Mouse (Mus musculus) forebrain, embryonic 16.5 days (tissue): Measurements from ENCODE around the gene Rai14. TPM values are rescaled to one million over a fixed set of nuclear protein-coding genes. Genes with fewer than 3 reads are reported as not detected.

Experiments used
- ATAC-seq: fragments of 200-750 bp; cut with Nextera tagmentation; 2 replicates; pipeline ENCODE4 v1.8.0; 2017; ENCODE audit warnings: mild to moderate bottlenecking, moderate library complexity
- H3K27ac ChIP-seq: fragments of 300-500 bp; sonication (generic); 2 replicates; pipeline ENCODE4 v1.5.1; 2014; ENCODE audit warnings: low read length, control low read depth
- H3K27me3 ChIP-seq: fragments of 300-500 bp; sonication (generic); replicated peaks from 2 replicates; pipeline ENCODE4 v1.6.1; 2014; ENCODE audit warnings: low read length; ENCODE audit not compliant: control insufficient read depth, insufficient read depth
- H3K36me3 ChIP-seq: fragments of 300-500 bp; sonication (generic); 2 replicates; pipeline ENCODE4 v1.6.1; 2014; ENCODE audit not compliant: control insufficient read depth, insufficient read depth
- H3K4me1 ChIP-seq: fragments of 300-500 bp; sonication (generic); replicated peaks from 2 replicates; pipeline ENCODE4 v1.6.1; 2014; ENCODE audit warnings: low read length; ENCODE audit not compliant: control insufficient read depth, insufficient read depth
- H3K4me2 ChIP-seq: fragments of 300-500 bp; sonication (generic); 2 replicates; pipeline ENCODE4 v1.6.1; 2014; ENCODE audit warnings: mild to moderate bottlenecking, low read length, control low read depth
- H3K4me3 ChIP-seq: fragments of 300-500 bp; sonication (generic); replicated peaks from 2 replicates; pipeline ENCODE4 v1.5.1; 2014; ENCODE audit warnings: mild to moderate bottlenecking, low read length, control low read depth
- H3K9ac ChIP-seq: fragments of 300-500 bp; sonication (generic); replicated peaks from 2 replicates; pipeline ENCODE4 v1.6.1; 2014; ENCODE audit warnings: low read depth, low read length, control low read depth
- H3K9me3 ChIP-seq: fragments of 300-500 bp; sonication (generic); 2 replicates; pipeline ENCODE4 v1.6.1; 2016; ENCODE audit warnings: low read length; ENCODE audit not compliant: control insufficient read depth
- WGBS: fragments of 180-500 bp; shearing (Covaris S2); extraction: QIAGEN DNeasy Blood & Tissue Kit; methylation state at CpG from one replicate; pipeline ENCODE4 v1.1.7; 2014; 5-methylcytosine and 5-hydroxymethylcytosine counted together
- polyA plus RNA-seq: library from polyadenylated mRNA; unstranded; fragments of >200 nt; fragmentation: Nextera tagmentation; extraction: Ambion mirVana; gene quantifications from 2 replicates; pipeline ENCODE4 v1.2.1, GENCODE M21; 2015

Gene Rai14
- polyA plus RNA-seq, 1 experiment from 2014 or later = 33.3 TPM

GRCm38 (mm10) chr15:10655151-10655905 lies 59.1 kb downstream of the Rai14 start:
- whole genome bisulfite sequencing = 9% methylated on average over 8 of the region's 8 CpGs
- no peak overlapping the region for H3K4me2 ChIP-seq

GRCm38 (mm10) chr15:10654696-10655095 lies 59.7 kb downstream of the Rai14 start:
- H3K4me3 ChIP-seq = no peak overlapping the region
- no peaks in the 10 kb centered on the region for H3K27me3 ChIP-seq
- H3K4me1 ChIP-seq = peaks cover 10% of the 10 kb centered on the region
- H3K27ac ChIP-seq = peak overlapping the region; percentile 25; the same call in 1 of the 2 replicates
- no peak overlapping the region for H3K9ac ChIP-seq
- H3K4me2 ChIP-seq = no peak overlapping the region
- no peaks in the 10 kb centered on the region for H3K9me3 ChIP-seq
- 0 out of 2 replicates have a peak, but pooled peaks cover 3% of the 10 kb centered on the region for H3K36me3 ChIP-seq
- 14% methylated on average over 1 of the region's 1 CpGs for WGBS
- ATAC-seq = peak; percentile 37

More at GRCm38 (mm10) chr15:10655151-10655905, 59.1 kb downstream of the Rai14 start:
- no peak overlapping the region for H3K4me3 ChIP-seq
- H3K9ac ChIP-seq = no peak overlapping the region
- H3K27me3 ChIP-seq = no peaks in the 10 kb centered on the region
- 0 out of 2 replicates have a peak, but pooled peaks cover 3% of the 10 kb centered on the region for H3K36me3 ChIP-seq
- peak overlapping the region; percentile 77 for H3K27ac ChIP-seq
- ATAC-seq = peak; percentile 93
- H3K4me1 ChIP-seq = peaks cover 10% of the 10 kb centered on the region
- H3K9me3 ChIP-seq = no peaks in the 10 kb centered on the region

GRCm38 (mm10) chr15:10652931-10653475 lies 61.4 kb downstream of the Rai14 start:
- Histone ChIP-seq H3K4me2 (no peak overlapping the region), H3K9me3 (no peaks in the 10 kb centered on the region), H3K27ac (no peak overlapping the region), H3K27me3 (no peaks in the 10 kb centered on the region), H3K36me3 (no peaks in the 10 kb centered on the region), H3K9ac (no peak overlapping the region), H3K4me3 (no peak overlapping the region), H3K4me1 (peaks cover 17% of the 10 kb centered on the region)
- no peak for ATAC-seq
- 92% methylated on average over 2 of the region's 2 CpGs for WGBS

- peak; percentile 93 for ATAC-seq
- WGBS = 4% methylated on average over 6 of the region's 6 CpGs
- no peak overlapping the region for H3K4me3 ChIP-seq
- 0 out of 2 replicates have a peak overlapping the region, but pooled peaks have one; percentile 1 for H3K4me2 ChIP-seq
- H3K27me3 ChIP-seq = no peaks in the 10 kb centered on the region
- no peak overlapping the region for H3K9ac ChIP-seq
- H3K27ac ChIP-seq = no peak overlapping the region
- no peaks in the 10 kb centered on the region for H3K9me3 ChIP-seq
- no peaks in the 10 kb centered on the region for H3K36me3 ChIP-seq
- peaks cover 17% of the 10 kb centered on the region for H3K4me1 ChIP-seq
These were observed 65.9 kb downstream of the Rai14 start for GRCm38 (mm10) chr15:10648372-10649109.

- ATAC-seq = no peak
- Histone ChIP-seq H3K4me3 (no peak overlapping the region), H3K36me3 (no peaks in the 10 kb centered on the region), H3K4me1 (peaks cover 22% of the 10 kb centered on the region), H3K27me3 (no peaks in the 10 kb centered on the region), H3K9me3 (no peaks in the 10 kb centered on the region), H3K4me2 (no peak overlapping the region), H3K9ac (no peak overlapping the region), H3K27ac (no peak overlapping the region)
- WGBS = 72% methylated on average over 5 of the region's 5 CpGs
These were observed 68.1 kb downstream of the Rai14 start for GRCm38 (mm10) chr15:10646297-10646696.

- H3K9me3 ChIP-seq = no peaks in the 10 kb centered on the region
- no peak overlapping the region for H3K4me3 ChIP-seq
- H3K36me3 ChIP-seq = no peaks in the 10 kb centered on the region
- H3K27me3 ChIP-seq = no peaks in the 10 kb centered on the region
- H3K4me1 ChIP-seq = peaks cover 22% of the 10 kb centered on the region
- no peak overlapping the region for H3K4me2 ChIP-seq
- H3K27ac ChIP-seq = no peak overlapping the region
- H3K9ac ChIP-seq = no peak overlapping the region
- WGBS = 35% methylated on average over 8 of the region's 8 CpGs
- ATAC-seq = no peak
These were observed 69.3 kb downstream of the Rai14 start for GRCm38 (mm10) chr15:10645101-10645500.

- Histone ChIP-seq H3K27ac (no peak overlapping the region), H3K4me1 (peaks cover 20% of the 10 kb centered on the region), H3K9me3 (no peaks in the 10 kb centered on the region), H3K27me3 (no peaks in the 10 kb centered on the region), H3K4me2 (no peak overlapping the region), H3K9ac (no peak overlapping the region), H3K36me3 (no peaks in the 10 kb centered on the region), H3K4me3 (no peak overlapping the region)
- 88% methylated on average over 3 of the region's 3 CpGs for WGBS
- no peak for ATAC-seq
These were observed 70.6 kb downstream of the Rai14 start for GRCm38 (mm10) chr15:10643819-10644218.

GRCm38 (mm10) chr15:10643224-10643623 lies 71.2 kb downstream of the Rai14 start:
- Histone ChIP-seq H3K4me3 (no peak overlapping the region), H3K36me3 (no peaks in the 10 kb centered on the region), H3K4me1 (peaks cover 17% of the 10 kb centered on the region), H3K9me3 (no peaks in the 10 kb centered on the region), H3K27me3 (no peaks in the 10 kb centered on the region), H3K27ac (no peak overlapping the region), H3K9ac (no peak overlapping the region), H3K4me2 (no peak overlapping the region)
- ATAC-seq = no peak
- WGBS = 27% methylated on average over 4 of the region's 4 CpGs

- Histone ChIP-seq H3K27ac (no peak overlapping the region), H3K9me3 (no peaks in the 10 kb centered on the region), H3K4me1 (peaks cover 10% of the 10 kb centered on the region; the same call in 1 of the 2 replicates), H3K27me3 (no peaks in the 10 kb centered on the region), H3K9ac (no peak overlapping the region), H3K4me3 (no peak overlapping the region), H3K4me2 (no peak overlapping the region), H3K36me3 (no peaks in the 10 kb centered on the region)
- WGBS = 10% methylated on average over 5 of the region's 5 CpGs
- no peak for ATAC-seq
These were observed 72.0 kb downstream of the Rai14 start for GRCm38 (mm10) chr15:10642419-10642818.
